Mouse (Mus musculus): Measurements from ENCODE around the gene Vmn1r4.

The Vmn1r4 gene

DNA sequence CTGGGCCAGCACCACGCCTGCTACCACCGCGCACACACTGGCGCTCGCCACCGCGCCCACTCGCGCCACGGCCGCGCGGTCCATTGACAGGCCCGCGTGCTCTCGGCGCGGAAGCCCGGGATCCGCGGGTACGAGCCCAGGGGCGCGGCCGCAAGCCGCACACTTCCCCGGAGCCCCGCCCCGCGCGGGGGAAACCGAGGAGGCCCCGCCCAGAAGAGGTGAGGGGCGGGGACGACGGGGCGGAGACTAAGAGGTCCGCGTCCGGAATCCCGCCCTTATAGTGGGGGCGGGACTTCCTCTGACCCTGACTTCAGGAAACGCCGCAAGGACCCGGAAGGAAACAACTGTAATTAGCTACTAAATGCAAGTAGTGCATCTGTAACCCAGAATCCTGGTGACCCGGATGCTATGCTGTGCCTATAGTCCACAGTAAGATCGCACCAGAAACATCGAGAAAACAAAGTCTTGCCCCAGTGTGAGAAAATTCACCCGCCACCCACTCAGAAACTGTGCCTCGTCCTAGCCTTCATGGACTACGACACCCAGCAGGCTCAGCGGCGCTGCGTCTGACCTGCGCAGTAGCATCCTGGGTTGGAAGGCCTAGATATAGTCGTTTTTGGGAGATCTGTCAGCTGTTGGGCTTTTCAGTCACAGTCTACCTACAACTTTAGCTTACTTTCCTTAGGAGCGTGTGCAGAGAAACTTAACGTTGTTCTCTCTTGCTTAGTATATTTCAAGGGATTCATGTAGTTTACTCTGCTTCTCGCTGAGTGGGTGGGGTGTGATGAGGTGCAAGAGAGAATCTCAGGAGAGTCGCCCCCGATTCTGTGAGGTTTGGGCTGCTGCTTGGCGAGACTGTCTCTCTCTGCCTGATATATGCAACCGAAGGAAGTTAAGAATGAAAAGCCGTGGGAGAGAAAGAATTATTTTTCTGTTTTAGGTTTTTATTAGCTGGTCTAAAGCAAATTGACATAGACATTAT lies at the start of gene Vmn1r4, which contains the start of gene Nt5c3:
Gene Vmn1r4 (plus strand): TSS at position 290 of the 982 bp plus-strand sequence.
Gene Nt5c3 (minus strand): TSS at position 207 of the 982 bp plus-strand sequence.
- peak; percentile 96 for DNase-seq

DNA sequence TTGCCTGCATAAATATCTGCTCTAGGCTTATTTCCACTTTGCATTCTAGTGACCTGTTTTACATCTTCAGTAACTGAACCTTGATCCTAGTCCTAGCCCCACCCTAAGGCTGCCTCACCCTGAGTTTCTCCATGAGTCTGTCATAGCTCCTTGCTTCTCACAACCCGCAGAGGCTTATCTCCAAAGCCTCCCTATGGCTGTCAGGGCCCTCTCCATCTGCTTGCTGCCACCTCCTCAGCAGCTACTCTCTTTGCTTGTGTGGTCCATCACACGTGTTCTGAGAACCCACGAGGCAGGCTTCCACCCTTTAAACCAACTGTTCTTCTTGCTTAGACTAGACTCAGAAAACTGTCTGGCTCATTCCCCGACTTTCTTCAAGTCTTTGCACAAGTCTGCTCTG lies 46.9 kb upstream of the Vmn1r4 start:
- no peak for DNase-seq

DNA sequence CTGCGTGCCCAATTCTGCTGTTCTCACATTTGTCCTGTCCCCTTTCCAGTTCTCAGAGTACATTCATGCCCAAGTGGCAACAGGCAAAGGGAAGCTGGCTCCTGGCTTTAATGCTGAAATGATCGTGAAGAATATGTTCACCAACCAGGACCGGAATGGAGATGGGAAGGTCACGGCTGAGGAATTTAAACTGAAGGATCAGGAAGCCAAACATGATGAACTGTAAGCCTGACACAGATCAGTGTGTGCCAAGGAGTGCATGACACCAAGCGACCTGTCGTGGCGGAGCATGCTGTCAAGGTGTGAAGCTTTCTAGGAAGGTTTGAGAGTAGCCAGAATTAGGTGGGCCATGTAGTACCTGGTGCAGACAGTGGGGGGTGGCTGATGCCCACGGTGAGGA lies 45.8 kb upstream of the Vmn1r4 start:
- DNase-seq, result no peak

DNA sequence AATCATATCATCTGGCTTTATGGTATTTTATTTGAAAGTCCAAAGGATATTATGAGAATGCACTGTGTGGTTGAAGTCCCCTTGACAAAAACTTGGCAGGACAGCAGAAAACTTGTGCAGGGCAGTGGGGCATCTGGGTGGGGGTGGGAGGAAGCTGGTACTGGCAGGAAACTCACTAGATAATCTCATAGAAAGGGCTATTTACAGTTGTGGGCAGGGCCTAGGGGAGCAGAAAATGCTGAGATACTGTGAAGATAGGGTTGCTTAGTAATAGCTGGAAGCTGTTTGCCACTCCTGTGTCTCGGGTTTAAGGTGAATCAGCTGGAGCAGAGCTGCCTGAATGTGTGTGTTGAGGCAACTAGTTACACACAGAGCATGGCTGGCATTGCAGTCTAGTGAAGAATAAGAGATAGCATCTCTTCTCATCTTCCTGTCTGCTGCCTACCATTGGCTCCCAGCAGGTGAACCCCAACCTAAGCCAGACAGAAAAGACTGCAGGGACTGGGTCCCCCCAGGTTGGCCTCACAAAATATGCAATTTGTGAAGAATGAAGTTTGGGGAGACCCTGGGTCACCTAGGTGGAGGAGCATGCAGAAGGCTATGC lies 44.4 kb upstream of the Vmn1r4 start:
- DNase-seq, result no peak

DNA sequence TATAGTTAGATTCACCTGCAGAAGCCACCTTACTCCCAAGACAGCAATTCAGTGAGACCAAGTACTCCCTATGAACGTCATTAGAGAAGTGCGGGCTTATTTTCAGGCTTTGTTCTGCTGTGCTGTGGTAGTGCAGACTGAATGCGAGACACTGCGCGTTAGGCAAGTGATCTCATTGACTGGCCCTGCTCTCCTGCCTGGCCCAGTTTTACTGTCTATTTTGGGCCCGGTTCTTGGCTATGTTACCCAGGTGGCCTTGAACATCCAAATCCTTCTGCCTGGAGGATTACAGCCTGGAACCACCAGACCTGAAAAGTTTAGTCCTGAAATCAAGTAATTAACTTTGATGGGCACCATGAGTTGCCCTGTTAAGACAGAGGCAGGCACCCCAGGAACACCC lies 35.3 kb upstream of the Vmn1r4 start:
- DNase-seq, result no peak

DNA sequence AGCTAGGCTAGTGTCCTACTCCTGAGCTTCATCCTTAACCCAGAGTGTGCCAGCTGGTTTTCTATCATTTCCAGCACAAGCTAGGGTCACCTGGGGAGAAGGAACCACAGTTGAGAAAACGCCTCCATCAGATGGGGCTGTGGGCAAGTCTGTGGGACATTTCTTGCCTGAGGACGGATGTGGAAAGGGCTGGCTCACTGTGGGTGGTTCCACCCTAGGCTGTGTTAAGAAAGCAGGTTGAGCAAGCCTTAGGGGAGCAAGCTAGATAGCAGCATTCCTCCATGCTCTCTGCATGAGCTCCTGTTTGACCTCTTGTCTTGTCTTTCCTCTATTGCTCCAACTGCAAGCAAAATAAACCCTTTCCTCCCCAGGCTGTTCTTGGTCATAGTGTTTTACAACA lies 33.1 kb upstream of the Vmn1r4 start:
- DNase-seq, result no peak

DNA sequence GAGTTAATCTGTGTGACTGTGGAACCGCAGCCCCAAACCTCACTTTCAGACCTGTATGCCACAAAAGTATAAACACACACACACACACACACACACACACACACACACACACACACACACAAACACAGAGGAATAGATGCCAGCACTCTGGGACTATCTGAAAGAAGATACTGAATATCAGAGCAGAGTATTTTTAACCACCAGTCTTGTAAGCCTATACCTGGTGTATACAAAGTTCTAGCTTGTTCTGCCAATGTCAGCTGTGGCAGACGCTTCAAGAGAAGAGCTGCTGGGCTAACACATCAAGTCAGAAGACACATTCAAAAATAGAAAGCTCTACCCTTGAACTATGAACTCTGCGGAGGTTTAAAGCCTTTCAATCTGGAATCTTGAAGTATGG lies 24.2 kb upstream of the Vmn1r4 start:
- DNase-seq, result no peak

DNA sequence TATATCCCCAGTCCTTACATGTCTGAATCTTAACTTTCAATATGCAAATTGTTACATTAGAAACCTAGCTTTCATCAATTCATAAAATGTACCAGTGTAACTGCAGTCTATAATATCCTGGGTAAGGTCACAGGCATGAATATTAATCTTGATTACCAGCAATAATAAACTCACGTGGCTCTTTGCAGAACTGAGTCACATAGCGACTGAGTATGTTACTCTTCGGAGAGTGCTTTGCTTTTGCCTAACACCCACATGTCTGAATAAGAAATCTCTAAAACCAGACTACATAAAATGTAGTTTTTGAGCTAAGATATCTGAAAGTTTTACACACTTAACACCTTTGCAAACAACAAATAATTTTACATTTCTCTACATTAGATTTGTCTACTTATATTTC lies 22.5 kb upstream of the Vmn1r4 start:
- no peak for DNase-seq

DNA sequence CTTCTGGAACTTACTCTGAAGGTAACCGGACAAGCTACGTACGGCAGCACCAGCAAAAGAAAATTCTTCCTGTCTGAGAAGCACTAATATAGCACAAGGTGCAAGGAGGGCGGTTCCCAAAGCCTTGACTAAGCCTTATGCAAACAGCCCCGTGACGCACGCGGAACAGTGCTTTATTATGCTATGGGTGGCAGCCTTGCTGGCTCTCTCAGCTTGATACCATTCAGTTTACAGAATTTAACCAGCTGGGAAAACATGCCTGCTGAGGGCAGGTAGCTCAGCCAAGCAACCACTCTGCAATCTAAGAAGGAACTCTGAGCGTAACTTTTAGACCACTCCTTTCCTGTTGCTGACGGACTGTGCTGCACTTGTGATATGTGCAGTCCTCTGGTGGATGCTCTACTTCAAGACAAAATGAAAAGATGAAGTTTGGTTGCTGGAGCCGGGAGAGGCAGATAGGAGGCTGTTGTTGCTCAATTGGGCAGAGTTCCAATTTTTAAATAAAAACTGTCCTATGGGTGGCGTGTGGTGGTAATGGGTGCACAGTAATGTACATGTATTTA lies 21.9 kb upstream of the Vmn1r4 start:
- peak; percentile 92 for DNase-seq

DNA sequence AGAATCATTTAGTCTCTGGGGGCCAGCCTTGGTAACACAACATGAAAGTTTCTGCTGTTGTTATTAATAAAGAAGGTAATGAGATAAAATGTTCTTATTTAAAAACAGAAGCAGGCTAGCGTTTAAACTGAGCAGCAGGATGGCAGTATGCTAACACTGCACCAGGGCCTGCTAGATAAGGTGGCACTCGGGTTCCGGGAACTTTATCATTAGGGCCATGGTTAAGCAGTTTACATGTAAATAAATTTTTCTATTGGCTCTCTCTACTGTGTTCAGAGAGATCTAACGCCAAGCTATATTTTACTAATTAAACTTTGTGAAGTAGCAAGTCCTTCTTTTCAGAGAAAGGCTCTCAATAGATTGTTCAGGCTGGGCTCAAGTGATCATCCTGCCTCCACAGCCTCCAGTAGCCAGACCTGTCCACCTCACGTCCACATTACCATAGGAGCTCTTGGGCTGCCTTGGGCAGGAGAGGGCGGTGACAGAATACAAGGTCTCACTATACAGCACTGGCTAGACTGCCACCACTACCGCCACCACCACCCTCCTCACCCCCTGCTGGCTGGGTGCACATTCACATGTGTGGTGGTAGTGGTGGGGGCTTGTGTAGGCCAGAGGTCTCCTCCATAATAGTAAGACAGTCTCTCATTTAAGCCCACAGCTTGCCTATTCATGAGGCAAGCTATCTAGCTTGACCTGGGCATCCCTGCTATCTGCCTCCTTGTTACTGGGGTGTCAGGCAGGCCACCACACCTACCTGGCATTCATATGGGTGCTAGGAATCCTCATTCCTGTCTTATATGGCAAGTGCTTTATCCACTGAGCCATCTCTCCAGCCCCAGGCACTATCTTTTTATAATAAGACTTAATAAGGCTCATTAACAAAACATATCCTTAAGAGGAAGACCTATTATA lies 21.0 kb upstream of the Vmn1r4 start:
- no peak for DNase-seq

DNA sequence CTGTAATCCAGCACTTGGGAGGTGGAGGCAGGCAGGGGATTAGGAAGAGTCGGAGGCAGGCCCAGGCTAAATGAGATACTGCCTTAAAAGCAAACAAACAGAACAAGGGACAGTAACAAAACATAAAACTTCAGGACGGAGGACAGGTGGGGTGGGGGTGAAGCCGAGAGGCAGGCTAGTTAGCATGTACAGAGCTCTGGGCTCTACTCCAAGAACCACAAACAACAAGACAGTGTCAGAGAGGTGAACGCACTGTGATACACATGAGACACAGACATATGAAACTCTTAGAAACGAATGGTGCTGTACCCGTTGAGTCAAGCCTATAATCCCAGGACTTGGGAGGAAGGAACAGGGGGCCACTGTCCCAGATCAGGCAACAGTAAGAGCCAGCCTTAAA lies 20.0 kb upstream of the Vmn1r4 start:
- no peak for DNase-seq

DNA sequence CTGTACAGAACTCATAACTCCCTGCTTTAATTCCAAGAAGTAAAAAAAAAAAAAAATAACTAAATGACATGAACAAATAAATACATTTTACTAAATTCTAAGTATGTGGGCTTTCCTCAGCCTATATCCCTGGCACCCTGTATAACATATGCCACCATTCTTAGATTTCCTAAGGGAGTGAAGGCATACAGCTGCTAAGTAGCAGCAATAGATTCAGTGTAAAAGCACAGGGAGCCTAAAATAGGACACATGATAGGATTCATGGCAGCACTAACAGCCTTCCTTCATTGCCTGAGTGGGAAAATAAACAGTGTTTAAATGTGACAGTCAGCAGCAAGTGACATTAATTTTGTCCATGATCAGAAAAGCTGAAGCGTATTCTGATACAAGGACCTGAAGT lies 19.5 kb upstream of the Vmn1r4 start:
- no peak for DNase-seq

DNA sequence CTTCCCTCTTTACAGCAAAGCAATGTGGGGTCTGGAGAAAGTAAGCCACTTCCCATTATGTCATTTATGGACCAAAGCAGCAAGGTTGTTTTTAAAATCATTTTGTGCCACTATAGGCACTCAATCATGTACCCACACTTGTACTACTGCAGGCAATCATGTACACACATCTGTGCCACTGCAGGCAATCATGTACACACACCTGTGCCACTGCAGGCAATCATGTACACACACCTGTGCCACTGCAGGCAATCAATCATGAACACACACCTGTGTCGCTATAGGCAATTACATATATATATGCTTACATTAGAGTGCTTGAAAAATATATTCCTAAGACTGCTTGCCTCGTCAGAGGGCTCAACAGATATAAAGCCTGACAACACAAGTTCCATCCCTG lies 18.8 kb upstream of the Vmn1r4 start:
- DNase-seq, result no peak

DNA sequence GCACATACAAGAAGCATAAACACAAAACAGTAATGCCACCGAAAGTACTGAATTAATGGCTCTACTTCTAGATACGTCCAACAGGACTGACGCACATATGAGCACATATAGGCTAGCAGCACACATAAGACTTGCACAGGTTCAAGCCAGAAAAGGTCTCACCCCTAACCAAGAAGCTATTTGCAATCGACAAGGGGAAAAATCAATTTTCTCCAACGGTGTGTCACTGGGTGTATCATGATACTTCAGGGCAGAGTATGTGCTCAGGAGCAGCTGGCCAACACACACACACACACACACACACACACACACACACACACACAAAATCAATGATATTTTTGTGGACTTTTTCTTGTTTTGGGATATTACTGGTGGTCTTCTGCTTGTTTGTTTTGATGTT lies 18.3 kb upstream of the Vmn1r4 start:
- no peak for DNase-seq

DNA sequence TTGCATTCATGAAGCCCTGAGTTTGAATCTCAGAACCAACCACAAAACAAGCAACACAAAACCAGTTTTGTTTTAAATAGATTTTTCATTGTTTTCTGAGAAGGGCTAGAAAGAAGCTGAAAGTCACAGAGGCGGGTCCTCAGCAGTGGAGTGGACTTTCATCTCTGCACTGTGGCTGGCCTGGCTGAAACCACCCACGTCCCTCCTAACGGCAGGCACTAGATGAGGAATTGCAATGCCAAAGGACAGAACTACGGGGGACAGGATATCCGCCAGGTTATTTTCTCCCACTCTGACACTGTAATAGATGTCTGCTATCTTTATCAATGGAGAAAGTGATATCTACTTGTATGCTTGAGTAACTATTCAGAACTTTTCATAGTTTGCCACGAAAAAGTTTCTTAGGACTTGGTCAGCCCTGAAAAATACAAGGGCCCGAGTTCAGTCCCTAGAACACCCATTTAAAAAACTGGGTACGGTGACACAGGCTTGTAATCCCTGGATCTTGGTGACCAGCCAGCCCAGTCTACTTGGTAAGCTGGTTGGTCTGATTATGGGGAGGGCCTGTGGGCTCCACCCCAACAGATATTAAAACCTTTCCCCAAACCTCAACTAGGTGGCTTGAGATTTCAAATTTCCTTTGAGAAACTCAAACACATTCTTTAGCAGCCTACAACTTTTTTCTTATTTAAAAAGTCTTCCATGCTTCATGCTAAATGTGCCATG lies 17.5 kb upstream of the Vmn1r4 start:
- no peak for DNase-seq

DNA sequence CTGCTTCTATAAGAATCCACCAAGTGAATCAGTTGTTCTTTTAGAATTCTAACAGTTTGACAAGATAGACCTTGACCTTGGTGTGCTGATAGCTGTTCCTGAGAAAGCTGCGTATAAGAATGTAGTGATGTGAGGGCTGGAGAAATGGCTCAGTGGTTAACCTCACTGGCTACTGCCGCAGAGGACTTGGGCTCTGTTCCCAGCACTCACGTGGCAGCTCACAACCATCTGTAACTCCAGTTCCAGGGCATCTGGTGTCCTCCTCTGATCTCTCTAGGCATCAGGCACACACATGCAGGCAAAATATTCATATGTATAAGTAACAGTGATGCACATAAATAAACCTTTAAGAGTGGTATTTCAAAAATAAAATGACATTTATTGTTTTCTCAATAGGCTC lies 15.8 kb upstream of the Vmn1r4 start:
- DNase-seq, result no peak

DNA sequence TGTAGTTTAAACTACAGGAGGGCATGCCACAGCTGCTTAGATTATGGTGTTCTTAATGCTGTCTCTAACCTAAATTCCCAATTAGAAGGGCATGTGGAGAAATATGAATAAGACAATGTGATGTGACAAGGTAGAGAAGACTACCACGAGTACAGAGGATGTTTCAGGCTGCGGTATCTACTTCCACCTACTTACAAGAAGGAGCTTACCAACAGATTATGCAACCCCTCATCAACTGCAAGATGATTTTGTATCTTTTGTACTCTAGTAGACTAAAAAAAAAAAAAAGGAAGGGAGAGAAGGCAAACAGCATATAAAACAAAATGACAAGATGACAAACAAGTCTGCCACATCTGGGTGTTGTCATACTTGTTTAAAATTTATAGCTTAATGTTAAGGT lies 15.4 kb upstream of the Vmn1r4 start:
- DNase-seq, result no peak

DNA sequence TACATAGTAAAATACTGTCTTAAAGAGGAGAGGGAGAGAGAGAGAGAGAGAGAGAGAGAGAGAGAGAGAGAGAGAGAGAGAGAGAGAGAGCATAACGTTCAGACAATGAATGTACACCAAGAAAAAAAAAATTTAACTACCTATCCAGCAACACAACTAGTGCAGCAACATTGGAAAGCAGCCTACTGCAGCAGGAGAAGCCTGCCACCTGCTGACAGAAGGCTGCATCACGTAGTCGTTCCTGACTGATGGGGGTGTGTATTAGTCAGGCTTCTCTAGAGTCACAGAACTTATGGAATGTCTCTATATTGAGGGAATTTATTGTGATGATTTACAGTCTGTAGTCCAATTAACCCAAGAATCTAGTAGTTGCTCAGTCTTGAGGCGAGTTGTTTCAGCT lies 14.9 kb upstream of the Vmn1r4 start:
- DNase-seq, result peak; percentile 83

DNA sequence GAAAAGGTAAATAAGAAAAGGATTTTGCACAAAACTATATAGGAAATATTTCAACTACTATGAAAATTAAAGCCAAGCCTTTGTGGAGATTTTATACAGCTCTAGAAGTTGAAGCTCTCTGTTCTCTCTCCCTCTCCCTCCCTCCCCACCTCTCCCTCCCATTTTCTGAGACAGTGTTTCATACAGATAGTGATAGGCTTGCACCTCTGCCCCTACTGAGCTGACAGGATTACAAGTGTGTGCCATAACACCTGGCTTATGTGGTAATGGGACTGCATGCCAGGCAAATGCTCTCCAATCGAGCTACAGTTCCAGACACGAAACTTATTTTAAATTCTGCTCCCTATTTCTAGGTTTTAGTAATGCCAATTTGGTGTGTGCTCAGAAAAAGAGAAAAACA lies 12.9 kb upstream of the Vmn1r4 start:
- DNase-seq, result no peak

DNA sequence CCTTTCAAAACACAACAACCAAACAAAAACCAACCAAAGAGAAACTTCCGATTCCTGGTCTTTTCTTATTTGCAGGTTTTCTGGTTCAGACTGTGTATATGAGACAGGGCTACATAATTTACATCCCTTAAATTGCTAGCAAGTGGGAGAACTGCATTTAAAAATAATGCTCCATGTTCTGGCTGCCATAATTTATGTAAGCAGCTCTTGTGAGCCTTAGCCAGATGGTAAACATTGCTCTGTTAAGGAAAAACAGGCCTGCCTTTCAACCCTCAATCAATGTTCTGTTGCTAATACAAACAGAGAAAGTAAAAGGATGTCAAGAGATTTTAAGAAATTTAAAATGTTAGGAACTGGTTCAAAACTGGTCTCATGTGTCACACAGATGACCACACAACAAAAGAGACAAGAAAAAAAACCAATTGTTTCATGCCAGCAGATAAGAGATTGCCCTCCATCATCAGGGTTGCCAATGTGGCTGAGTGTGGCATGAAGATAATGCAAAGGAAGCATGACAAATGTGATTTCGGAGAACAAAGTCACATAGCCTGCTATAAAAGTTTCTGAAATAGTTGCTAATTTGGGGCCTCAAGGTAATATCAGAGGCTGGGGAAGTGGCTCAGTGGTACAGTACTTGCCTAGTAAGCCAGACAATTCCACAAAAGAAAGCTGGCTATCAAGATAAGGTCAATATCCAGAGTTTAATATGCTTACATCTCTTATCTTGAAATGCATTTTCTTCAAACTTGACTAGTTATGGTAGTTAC lies 10.5 kb upstream of the Vmn1r4 start:
- no peak for DNase-seq

DNA sequence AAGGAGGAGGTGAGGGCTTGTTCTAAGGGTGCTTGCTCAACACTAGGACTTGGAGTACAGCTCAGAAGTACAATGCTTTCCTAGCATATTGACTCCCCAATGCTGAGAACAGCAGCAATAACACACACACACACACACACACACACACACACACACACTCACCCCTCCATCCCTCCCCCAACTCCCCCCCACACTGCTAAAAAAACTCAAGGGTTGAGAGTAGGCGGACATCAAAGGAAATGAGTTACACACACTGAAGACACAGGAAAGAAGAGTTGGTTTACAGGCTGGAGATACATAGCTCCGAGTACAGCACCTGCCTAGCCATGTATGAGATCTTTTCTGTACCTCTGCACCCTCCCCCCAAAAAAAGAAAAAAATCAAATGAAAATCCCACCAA lies 7.5 kb upstream of the Vmn1r4 start:
- DNase-seq, result no peak
